Mouse (Mus musculus) colon, adult 2 months (tissue): ENCODE results near the gene Psapl1. TPM values are rescaled to one million over a fixed set of nuclear protein-coding genes. Genes with fewer than 3 reads are reported as not detected.

Experiments
- polyA plus RNA-seq: library from polyadenylated mRNA; depleted of rRNA; stranded (reverse); fragments of >200 nt; gene quantifications from 2 replicates; pipeline ENCODE4 v1.2.3, GENCODE M21; 2012; rRNA removed

Gene Psapl1
- 0.03 TPM in 2 replicates for polyA plus RNA-seq

DNA sequence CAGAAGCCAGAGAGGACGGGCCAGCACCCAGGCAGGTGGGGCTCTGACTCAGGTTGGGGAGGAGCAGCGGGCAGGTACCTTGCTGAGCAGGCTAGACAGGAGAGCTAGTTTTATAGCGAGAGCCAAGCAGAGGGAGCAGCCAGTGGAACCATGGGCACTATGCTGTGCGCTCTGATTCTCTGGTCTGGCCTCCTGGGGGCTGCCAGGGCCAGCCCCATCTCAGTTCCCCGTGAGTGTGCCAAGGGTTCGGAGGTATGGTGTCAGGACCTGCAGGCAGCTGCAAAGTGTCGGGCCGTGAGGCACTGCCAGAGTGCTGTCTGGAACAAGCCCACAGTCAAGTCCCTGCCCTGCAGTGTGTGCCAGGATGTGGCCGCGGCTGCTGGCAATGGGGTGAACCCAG lies at the start of gene Psapl1:
Psapl1 (plus strand) TSS at position 106 of the 400 bp plus-strand sequence.

Other genes starting within 250 kb of the Psapl1 start
- gene Sorcs2, start 194.1 kb downstream of the Psapl1 start, polyA plus RNA-seq, result 15.4 and 15.9 TPM in 2 replicates